Mouse (Mus musculus) splenic B cell, adult 2 months (primary cell): ENCODE results near the gene Ccdc162.
"Not testable (repeated sequence)": the region's sequence is repeated elsewhere in the genome, so short reads cannot be mapped to it uniquely, and the experiment has no call there.

Experiments
- DNase-seq: peaks from one replicate; pipeline ENCODE4 v3.0.0-alpha.2; 2011; ENCODE audit warnings: low read depth, low spot score
- H3K27me3 ChIP-seq: 2 replicates; pipeline ENCODE4 v1.6.1; 2012; ENCODE audit warnings: mild to moderate bottlenecking, low read length, moderate library complexity, mixed read lengths; ENCODE audit not compliant: control insufficient read depth, poor library complexity, insufficient read depth, severe bottlenecking
- H3K36me3 ChIP-seq: 2 replicates; pipeline ENCODE4 v1.6.1; 2012; ENCODE audit warnings: mild to moderate bottlenecking, low read length, moderate library complexity, mixed read lengths; ENCODE audit not compliant: control insufficient read depth, poor library complexity, insufficient read depth, severe bottlenecking

The Ccdc162 gene

DNA sequence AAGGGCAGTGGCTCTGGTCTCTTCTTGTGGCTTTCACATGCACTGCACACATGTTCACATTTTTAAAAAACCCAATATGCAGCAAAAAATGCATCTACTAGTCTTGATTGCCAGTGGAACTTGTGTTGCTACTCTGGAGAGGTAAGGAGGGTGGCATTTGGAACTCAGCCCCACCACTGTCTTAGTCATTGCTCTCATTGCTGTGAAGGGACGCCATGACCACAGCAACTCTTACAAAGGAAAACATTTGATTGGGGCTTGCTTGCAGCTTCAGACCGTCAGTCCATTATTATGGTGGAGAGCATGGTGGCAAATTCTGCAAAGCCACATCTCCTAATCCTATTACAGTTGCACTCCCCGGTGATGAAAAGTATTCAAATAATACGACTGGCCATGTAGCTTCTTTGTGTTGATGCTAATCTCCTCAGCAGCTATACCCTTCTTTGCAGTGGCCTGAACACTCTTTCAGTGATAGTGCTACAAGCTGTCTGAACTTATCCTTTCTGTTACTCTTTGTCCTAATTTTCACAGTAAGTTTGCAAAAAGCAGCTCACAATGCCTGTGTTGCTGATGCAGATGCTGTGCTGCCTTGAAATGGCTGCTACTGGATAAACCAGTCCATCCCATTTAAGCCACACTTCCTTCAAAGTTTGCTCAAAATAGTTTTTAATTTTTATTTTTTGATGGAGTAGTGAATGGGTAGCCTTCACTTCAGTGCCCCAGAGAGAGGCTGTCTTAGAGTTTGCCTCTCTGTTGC is 179.0 kb downstream of the Ccdc162 start:
- DNase-seq, result no peak
- Histone ChIP-seq H3K36me3 (peaks cover 1% of the 10 kb centered on the region; the same call in 1 of the 2 replicates), H3K27me3 (no peaks in the 10 kb centered on the region)

DNA sequence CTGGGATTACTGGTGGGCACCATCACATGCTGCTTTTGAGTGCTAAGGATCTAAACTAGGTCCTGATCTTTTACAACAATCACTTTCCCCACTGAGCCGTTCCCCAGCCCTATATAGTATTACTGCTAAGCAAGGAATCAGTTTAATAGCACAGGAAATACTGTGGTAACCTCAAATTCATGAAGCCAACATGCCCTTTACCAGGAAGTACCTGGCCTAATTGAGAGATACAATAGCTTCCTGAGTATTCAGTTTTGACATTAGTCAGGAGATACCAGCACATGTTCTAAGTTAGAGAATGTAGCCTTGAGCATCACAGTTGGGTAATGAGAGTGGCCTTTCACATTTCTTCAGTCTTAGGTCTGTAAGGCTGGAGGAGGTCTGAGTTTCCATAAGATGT is 179.7 kb downstream of the Ccdc162 start:
- H3K36me3 ChIP-seq, result peaks cover 1% of the 10 kb centered on the region; the same call in 1 of the 2 replicates
- no peak for DNase-seq

DNA sequence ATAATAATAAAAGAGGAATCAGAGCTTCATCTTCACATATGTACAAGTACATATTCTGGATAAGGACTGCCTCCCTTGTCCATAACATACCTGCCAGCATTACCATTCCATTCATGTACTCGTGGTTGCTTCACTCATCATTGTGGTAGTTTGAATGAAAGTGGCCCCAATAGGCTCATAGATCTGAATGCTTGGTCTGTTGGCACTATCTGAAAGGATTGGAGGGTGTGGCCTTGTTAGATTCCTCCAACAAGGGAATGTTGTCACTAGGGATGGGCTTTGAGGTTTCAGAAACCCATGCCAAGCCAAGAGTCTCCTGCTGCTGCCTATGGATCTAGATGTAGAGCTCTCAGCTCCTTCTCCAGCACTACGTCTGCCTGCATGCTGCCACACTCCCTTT is 180.4 kb downstream of the Ccdc162 start:
- no peak for DNase-seq
- Histone ChIP-seq H3K27me3 (no peaks in the 10 kb centered on the region), H3K36me3 (peaks cover 1% of the 10 kb centered on the region; the same call in 1 of the 2 replicates)

More for the DNA sequence above, 179.7 kb downstream of the Ccdc162 start:
- no peaks in the 10 kb centered on the region for H3K27me3 ChIP-seq

DNA sequence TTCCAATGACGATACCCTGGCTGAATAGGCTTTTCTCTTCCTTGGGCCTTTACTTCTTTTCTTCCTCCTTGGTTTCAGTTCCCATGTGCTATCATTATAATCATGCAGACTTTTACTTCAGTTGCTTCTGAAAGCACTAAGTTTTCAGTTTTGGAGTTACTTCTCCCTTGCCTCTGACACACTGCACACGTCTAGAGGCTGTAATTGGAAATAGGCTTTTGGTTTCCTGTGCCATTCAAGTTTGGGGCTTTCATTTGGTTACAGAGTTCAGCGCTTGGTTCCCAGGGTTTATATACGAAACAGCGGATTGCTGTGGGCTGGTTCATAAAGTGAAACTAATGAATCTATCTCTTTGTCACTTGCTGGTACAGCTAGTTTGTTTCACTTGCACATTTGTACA is 186.5 kb downstream of the Ccdc162 start:
- Histone ChIP-seq H3K27me3 (no peaks in the 10 kb centered on the region), H3K36me3 (peaks cover 11% of the 10 kb centered on the region)
- peak; percentile 46 for DNase-seq

DNA sequence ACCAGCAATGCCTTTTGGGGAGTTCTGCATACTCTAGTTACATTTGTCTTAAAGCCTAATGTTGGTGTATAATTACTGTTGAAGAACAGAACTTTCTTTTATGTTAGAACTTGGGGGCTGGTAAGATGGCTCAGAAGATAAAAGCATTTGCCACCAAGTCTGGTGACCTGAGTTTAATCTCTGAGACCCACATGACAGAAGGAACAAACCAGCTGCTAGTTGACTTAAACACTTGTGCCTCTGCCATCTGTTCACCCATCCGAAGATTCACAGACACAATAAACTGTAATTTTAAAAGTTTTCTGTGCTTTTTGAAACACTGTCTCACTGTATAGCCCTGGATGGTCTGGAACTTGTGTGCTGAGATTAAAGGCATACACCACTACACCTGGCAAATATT is 190.7 kb downstream of the Ccdc162 start:
- H3K36me3 ChIP-seq, result peaks cover 14% of the 10 kb centered on the region
- no peak for DNase-seq
- H3K27me3 ChIP-seq, result no peaks in the 10 kb centered on the region

DNA sequence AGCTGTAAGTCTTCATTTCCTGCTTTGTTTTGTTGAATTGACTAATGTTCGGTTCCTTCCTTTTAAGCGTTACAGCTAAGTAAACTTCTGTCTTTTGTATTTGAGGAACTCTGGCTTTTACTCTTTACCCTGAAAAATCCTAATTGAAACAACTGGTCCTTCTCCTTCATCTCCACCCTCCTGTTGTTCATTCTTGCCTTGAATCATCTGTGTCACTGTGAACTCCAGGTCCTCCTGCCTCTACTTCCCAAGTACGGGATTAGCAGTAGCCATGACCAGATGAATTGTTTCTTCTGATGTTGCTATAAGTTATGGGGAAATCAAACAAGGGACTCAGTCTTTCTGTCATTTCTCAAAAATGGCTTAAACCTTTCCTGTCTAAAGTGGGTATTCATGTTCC is 193.0 kb downstream of the Ccdc162 start:
- Histone ChIP-seq H3K27me3 (no peaks in the 10 kb centered on the region), H3K36me3 (peaks cover 11% of the 10 kb centered on the region)
- peak; percentile 38 for DNase-seq

DNA sequence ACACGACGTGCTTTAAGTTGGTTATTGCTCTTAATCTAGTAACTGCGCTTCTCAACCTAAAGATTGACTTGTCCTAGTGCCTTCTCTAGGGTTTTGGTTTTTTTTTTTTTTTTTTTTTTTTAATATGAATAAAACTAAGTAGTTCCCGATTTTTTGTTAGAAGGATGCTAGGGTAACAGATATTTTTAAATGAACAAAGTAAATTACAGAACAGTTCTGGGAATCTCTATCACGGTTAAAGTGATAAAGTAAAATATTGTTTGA is 196.1 kb downstream of the Ccdc162 start:
- peaks cover 4% of the 10 kb centered on the region for H3K36me3 ChIP-seq
- DNase-seq, result no peak
- H3K27me3 ChIP-seq, result no peaks in the 10 kb centered on the region

DNA sequence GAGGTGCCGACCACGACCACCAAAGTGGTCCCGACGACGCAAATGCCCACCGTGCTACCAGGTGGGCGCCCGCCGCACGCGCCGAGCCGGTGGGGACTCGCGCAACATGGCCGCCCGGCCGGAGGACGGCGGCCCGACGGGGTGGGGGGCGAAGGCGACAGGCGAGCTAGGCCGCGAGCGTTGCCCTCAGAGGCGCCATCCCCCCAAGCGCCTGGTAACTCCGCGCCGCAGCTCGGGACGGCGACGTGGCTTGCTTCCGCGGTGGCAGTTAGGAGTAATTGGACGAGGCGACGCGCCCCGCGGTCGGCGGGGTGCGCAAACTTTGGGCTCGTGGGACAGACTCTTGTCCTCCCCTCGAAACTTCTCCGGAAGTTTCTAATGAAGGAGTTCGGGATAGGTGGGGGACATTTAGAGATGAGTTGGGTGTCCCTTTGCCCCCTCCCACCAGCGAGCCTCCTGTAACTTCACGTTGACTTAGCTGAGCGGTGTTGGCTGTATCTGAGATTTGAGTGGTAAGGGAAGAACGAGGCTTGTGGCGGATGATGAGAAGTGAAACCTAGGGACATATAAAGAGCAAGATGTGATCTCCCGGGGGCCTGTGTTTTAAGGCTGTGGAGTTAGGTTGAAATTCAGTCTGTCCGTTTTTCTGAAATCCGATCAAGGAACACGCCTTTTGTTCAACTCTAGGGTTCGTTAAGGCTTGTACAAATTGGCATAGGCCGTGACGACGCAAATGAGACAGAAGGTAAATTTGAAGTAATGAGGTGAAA is 196.6 kb downstream of the Ccdc162 start:
- DNase-seq, result peak; percentile 70
- Histone ChIP-seq H3K36me3 (peaks cover 4% of the 10 kb centered on the region), H3K27me3 (no peaks in the 10 kb centered on the region)

DNA sequence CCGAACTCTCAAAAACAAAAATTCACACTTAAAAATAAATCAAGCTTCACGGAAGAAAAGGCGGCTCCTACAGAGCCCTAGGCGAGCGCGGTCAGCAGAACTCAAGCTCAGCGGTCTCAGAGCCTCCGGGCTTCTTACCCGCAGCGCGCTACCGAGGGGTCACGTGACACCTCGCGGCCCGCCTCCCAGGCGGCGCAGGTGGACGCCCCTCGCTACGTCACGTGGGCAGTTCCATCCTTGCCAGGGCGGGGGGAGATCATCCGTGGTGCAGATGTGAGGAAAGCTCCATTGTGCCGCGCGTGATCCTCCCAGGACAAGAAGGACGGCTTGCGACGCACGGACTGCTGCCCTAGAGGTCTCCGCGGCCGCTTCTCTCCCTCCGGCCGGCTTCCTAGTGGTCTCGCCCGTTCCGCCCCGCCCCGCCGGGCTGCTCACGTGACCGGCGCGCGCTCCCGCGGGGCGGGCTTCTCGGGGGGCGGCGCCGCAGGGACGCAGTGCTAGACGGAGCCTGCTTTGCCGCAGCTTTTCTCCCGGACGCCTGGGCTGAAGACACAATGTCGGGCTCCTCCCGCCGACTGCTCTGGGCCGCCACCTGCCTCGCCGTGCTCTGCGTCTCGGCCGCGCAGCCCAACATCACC is 197.3 kb downstream of the Ccdc162 start, which contains the start of gene Cd164:
Gene Cd164, plus strand, starts transcription at position 434 of the 638 bp plus-strand sequence.
- DNase-seq, result peak; percentile 96
- Histone ChIP-seq H3K36me3 (peaks cover 2% of the 10 kb centered on the region; the same call in 1 of the 2 replicates), H3K27me3 (no peaks in the 10 kb centered on the region)

DNA sequence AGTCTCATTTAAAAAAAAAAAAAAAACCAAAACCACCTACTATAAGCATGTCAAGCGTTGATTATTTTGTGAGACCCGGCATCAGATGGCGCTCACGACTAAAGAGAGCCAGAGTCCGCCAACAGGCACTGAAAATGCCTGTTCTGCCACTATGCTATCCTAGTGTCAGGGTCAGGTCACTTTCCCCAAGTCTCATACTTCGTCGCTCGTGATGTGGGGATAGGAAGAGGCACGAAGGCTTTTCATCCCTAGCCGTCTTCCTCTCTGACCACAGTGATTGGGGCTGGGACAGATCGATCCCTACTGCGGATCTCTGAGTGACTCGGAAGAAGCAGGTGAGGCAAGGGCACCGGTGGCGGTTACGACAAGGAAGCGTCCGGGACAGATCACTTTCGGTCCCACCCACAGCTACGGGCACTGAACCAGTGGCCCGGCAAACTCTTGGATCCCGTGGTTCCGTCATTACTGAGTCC is 197.9 kb downstream of the Ccdc162 start:
- H3K27me3 ChIP-seq, result no peaks in the 10 kb centered on the region
- peaks cover 2% of the 10 kb centered on the region; the same call in 1 of the 2 replicates for H3K36me3 ChIP-seq
- peak; percentile 91 for DNase-seq

DNA sequence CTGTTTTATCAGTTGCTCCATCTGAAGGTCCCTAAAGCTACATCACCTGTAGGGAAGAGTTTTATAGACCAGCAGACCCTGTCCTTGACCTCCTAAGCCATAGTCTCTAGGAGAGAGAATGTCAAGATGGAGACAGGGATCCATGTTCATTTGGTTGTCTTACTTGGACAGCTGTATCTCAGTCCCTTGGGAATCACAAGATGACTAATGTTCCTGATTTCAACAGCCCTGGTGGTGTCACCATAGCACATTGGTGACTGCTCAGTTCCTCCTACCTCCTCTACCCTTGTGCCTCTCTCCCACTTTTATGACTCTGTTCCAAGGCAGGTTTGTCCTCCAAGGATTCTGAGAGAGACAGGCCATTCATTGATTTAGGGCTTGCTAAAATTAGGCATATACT is 201.5 kb downstream of the Ccdc162 start:
- Histone ChIP-seq H3K27me3 (no peaks in the 10 kb centered on the region), H3K36me3 (no peaks in the 10 kb centered on the region)
- no peak for DNase-seq

DNA sequence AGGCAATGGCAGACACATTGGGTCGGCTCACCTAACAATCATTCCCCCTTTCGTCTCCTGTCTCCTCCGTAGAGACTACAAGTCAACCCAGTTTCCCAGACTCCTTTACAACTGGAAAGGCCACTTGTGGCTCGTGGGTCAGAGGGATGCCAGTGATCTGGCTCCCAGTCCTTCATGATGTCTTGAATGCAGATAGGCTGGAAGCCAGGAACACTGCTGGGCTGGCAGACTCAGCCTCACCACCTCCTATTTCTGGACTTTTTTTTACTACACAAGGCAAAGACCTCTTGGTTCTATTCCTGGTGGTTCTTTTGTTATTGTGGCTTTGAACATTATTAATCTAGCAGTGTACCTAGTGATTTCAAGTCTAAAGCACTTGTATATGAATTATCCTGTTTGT is 202.1 kb downstream of the Ccdc162 start:
- Histone ChIP-seq H3K27me3 (no peaks in the 10 kb centered on the region), H3K36me3 (no peaks in the 10 kb centered on the region)
- no peak for DNase-seq

DNA sequence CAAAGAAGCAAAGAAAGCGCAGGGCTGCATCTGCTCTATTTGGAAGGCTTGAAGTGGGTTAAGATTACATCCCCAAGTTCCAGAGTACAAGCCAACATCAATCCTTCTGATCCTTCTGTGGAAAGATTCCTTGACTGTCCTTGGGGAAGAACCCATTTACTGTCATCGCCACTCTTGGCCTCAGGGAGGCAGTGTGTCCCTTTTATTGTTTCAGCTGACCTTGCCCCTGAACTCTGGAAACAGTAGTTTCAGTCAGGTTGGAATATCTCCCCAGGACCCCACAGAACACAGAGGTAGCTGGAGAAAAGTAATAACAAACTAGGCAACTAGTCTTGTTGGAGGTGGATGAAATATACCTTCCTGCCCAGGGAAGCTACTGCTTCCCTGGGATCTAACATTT is 207.3 kb downstream of the Ccdc162 start:
- peak; percentile 67 for DNase-seq
- no peaks in the 10 kb centered on the region for H3K36me3 ChIP-seq
- no peaks in the 10 kb centered on the region; the same call in 1 of the 2 replicates for H3K27me3 ChIP-seq

DNA sequence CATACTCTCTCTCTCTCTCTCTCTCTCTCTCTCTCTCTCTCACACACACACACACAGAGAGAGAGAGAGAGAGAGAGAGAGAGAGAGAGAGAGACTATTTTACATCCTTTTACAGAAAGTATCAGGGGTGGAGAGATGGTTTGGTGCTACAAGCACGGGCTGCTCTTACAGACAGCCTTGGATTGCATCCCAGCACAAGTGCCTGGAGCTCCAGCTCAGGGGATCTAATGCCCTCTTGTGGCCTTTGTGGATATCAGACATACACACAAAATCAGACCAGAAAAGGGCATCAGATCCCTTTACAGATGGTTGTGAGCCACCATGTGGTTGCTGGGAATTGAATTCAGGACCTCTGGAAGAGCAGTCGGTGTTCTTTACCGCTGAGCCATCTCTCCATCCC is 211.0 kb downstream of the Ccdc162 start:
- peak; percentile 84 for DNase-seq
- not testable (repeated sequence) for H3K27me3 ChIP-seq, H3K36me3 ChIP-seq

DNA sequence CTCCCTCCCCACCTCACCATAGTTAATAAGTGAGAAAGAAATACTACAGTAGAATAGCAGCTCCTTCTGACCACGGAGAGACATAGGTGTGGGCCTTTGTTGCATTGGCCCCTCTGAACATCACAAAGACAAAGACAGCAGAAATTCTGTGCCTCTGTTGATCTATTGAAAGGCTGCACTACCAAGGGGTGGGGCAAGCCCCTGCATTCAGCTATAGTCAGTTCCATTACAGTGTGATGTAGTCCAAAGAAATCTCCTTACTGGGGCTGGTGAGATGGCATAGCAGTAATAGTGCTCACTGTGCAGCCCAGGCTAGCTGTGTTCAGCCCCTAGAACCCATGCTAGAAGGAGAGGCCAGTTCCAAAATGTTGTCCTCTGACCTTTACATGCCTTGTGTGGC is 211.4 kb downstream of the Ccdc162 start:
- H3K36me3 ChIP-seq, result no peaks in the 10 kb centered on the region
- DNase-seq, result no peak

More for the DNA sequence above, 211.4 kb downstream of the Ccdc162 start:
- H3K27me3 ChIP-seq, result no peaks in the 10 kb centered on the region; the same call in 1 of the 2 replicates
